Mouse (Mus musculus) 3134 (cell line): ENCODE data around the gene Olfr1423.
"Not testable (repeated sequence)": the region's sequence is repeated elsewhere in the genome, so short reads cannot be mapped to it uniquely, and the experiment has no call there.

Experiments
- DNase-seq: peaks from one replicate; pipeline ENCODE4 v3.0.0-alpha.2; 2011; ENCODE audit warnings: low spot score; ENCODE audit not compliant: insufficient read length; ENCODE audit errors: extremely low read depth

Gene Olfr1423

DNA sequence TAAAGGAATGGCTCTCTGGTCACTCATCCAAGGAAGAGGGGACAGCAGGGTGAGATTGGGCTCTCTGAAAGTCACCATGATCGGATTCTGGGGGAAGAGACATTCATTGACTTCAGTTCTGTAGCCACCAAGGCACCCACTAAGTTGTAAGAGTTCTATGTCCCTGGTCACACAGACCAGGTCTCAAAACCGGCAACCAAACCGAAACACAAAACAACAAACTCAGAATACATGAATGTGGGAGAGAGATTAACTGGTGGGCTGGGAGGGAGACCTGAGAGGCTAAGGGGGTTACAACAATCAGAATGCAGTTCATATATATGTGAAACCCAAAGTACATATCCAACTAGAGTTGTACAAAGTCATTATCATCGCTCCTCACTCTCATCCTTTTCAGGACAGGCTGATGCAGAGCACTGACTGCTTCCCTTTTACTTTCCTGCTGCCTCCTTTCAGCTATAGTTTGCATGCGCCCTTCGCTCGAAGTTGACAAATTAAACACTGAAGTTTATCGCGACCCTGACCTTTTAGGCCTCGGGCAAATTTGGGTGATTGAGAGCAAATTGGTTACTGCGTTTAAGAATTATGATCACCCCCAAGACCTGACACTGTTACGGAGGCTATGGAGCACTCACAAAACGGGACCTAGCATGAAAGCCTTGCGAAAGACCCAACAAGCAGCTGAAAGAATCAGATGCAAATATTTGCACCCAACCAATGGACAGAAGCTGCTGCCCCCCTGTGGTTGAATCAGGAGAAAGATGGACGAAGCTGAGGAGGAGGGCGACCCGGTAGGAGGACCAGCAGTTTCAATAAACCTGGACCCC is 33.8 kb downstream of the Olfr1423 start:
- DNase-seq: no peak

DNA sequence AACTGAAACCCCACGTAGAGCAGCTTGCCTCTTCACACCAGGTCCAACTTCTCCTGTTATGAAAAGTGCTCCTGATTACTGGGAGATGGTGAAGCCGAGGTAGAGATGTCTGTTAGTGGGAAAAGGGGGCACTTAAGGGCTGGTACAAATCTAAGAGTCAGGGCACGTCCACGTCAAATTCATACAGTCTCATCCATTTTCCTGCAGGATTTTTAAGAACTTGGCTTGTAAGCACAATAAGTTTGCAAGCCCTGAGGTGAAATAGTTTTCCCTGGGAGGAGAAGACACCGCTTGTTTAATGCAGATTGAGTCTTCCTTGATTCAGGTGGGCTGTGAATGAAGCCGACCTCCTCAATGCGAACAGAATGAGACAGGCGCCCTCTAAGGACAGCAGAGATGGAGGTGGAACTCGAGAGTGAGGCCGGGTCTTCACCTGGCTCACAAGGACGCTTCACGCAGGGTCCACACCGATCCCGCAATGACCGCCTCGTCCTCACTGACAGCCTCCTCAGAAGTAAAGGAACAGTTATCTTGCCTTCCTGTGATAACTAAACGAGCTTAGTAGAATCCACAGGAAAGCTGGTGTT is 34.7 kb downstream of the Olfr1423 start:
- DNase-seq: no peak

GRCm38 (mm10) chr19:12005376-12006360 is 35.4 kb downstream of the Olfr1423 start:
- DNase-seq: peak; percentile 77

- DNase-seq: no peak
Observed at GRCm38 (mm10) chr19:12004216-12005008, 36.7 kb downstream of the Olfr1423 start.

GRCm38 (mm10) chr19:12003568-12003967 is 37.5 kb downstream of the Olfr1423 start:
- DNase-seq: no peak

GRCm38 (mm10) chr19:12002791-12003190 is 38.3 kb downstream of the Olfr1423 start:
- DNase-seq: no peak

DNA sequence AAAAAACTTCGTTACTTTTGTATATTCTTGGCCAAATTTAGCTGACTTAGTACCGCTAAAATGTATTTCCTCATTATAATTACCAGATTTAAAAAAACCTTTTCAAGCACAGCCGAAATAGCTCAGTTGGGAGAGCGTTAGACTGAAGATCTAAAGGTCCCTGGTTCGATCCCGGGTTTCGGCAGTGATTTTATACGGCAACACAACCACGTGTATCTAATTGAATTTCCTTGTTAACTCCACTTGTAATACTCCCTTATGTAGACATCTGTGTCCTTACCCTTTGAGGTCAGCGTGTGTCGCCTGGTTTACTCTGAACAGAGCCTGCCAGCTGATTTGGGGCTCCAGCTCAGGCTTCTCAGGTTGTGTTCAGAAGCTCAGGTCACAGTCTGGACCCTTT is 39.0 kb downstream of the Olfr1423 start:
- peak; percentile 60 for DNase-seq

DNA sequence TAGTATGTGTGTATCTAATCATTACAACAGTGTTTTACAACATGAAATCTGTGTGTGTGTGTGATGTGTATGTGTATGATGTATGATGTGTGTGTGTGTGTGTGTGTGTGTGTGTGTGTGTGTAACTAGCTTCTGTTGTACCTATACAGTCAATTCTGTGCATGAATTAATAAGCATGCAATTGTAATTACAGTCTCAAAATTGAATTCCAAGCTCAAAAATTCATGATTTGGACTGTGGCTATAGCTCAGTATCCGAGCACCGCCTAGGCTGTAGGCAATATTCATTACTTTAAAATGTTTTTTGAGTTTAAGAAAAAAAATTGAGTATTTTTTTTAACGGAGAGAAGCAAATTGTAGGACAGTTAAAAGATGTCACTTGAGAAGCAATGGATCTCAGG is 39.4 kb downstream of the Olfr1423 start:
- DNase-seq: no peak

GRCm38 (mm10) chr19:11995722-11996448 is 45.2 kb downstream of the Olfr1423 start:
- no peak for DNase-seq

GRCm38 (mm10) chr19:11994703-11995431 is 46.2 kb downstream of the Olfr1423 start:
- DNase-seq: no peak

- DNase-seq: no peak
Observed at GRCm38 (mm10) chr19:11992441-11993029, 48.6 kb downstream of the Olfr1423 start.

GRCm38 (mm10) chr19:11992034-11992433 is 49.1 kb downstream of the Olfr1423 start:
- DNase-seq: no peak

- no peak for DNase-seq
Observed at GRCm38 (mm10) chr19:11989334-11989733, 51.8 kb downstream of the Olfr1423 start.

DNA sequence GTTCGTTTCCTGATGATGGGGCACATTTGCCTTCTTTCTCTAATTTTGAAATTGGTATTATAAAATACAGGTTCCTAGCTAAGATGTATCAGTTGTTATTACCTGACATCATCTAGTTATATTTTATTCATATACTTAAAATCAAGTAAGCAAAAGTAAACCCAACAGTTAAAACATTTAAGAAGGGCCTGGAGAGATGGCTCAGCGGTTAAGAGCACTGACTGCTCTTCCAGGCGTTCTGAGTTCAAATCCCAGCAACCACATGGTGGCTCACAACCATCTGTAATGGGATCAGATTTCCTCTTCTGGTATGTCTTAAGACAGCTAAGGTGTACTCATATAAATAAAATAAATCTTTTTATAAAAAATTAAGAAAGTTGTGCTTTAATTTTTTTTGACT is 53.3 kb downstream of the Olfr1423 start:
- DNase-seq: no peak

DNA sequence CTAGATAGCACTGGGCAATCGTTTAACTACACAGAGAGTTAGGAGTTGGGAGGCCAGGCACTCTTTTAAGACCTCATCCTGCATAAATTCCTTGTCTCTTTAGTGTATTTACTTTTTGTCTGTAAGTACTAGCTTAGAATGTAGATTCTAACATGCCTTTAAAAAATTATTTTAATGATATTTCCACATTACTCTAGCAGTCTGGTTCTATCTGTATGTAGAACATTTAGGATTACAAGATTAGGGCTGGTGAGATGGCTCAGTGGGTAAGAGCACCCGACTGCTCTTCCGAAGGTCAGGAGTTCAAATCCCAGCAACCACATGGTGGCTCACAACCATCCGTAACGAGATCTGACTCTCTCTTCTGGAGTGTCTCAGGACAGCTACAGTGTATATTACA is 56.5 kb downstream of the Olfr1423 start:
- DNase-seq: not testable (repeated sequence)
